ENCODE assay signal across 8 mouse cellular contexts in genomic region chr7:25367632-25368293, GRCm38 (mm10). TPM values are rescaled to one million over a fixed set of nuclear protein-coding genes. Genes with fewer than 3 reads are reported as not detected.
DNase-seq lines count a peak whose midpoint lies in the region; ATAC-seq and TF ChIP-seq lines count a peak whose summit lies in the region.

No protein-coding gene starts in this region.

- no peak for ATAC-seq in G1E (ENCODE audit: extremely low read depth, insufficient number of reproducible peaks, low FRiP score, poor library complexity, severe bottlenecking)
- ATAC-seq in forebrain, embryonic 12.5 days (ENCODE audit: low FRiP score), result no peak
- peak; percentile 43; the same call in 1 of the 2 replicates for ATAC-seq in kidney, embryonic 16.5 days (ENCODE audit: low FRiP score, low TSS enrichment)
- 0 out of 2 replicates have a peak, but pooled peaks have one; percentile 5 for ATAC-seq in midbrain, embryonic 15.5 days (replicated peaks)

- WGBS in forebrain, embryonic 12.5 days, result 4% methylated on average over 32 of the region's 33 CpGs
- 2% methylated on average over 33 of the region's 33 CpGs for WGBS in kidney, embryonic 16.5 days
- WGBS in midbrain, embryonic 15.5 days, result 4% methylated on average over 32 of the region's 33 CpGs

- no peak for TF ChIP-seq CTCF in G1E (IDR thresholded peaks at IDR 0.05; ENCODE audit: low read depth, low read length)

- peak; percentile 62 for DNase-seq in adrenal gland, postnatal 10 days
- no peak for DNase-seq in adrenal gland, postnatal 4 days (ENCODE audit: low spot score in 2 of 2)
- DNase-seq in G1E (ENCODE audit: low spot score), result no peak
- no peak for DNase-seq in right cerebral cortex, postnatal 10 days (ENCODE audit: low spot score in 2 of 2)
- no peak for DNase-seq in spleen, postnatal 36 days (ENCODE audit: low spot score in 2 of 2)

- peaks cover 54% of the 10 kb centered on the region for H3K27me3 ChIP-seq in G1E (ENCODE audit: insufficient read depth, low read length)
- peaks cover 55% of the 10 kb centered on the region for H3K27me3 ChIP-seq in forebrain, embryonic 12.5 days
- H3K27me3 ChIP-seq in kidney, embryonic 16.5 days (ENCODE audit: insufficient read depth, low read length), result peaks cover 43% of the 10 kb centered on the region
- peaks cover 24% of the 10 kb centered on the region for H3K27me3 ChIP-seq in midbrain, embryonic 15.5 days (replicated peaks)

- no peaks in the 10 kb centered on the region; the same call in 1 of the 2 replicates for H3K4me1 ChIP-seq in G1E (ENCODE audit: insufficient read depth, low read depth, low read length)
- peaks cover 27% of the 10 kb centered on the region for H3K4me1 ChIP-seq in forebrain, embryonic 12.5 days
- H3K4me1 ChIP-seq in kidney, embryonic 16.5 days (ENCODE audit: insufficient read depth, low read length), result peaks cover 9% of the 10 kb centered on the region
- peaks cover 19% of the 10 kb centered on the region for H3K4me1 ChIP-seq in midbrain, embryonic 15.5 days

- H3K36me3 ChIP-seq in G1E (replicated peaks), result peaks cover 20% of the 10 kb centered on the region
- H3K36me3 ChIP-seq in forebrain, embryonic 12.5 days (replicated peaks), result peaks cover 19% of the 10 kb centered on the region
- peaks cover 15% of the 10 kb centered on the region for H3K36me3 ChIP-seq in kidney, embryonic 16.5 days (ENCODE audit: insufficient read depth, low read length)
- peaks cover 18% of the 10 kb centered on the region for H3K36me3 ChIP-seq in midbrain, embryonic 15.5 days (replicated peaks)

- no peaks in the 10 kb centered on the region for H3K9me3 ChIP-seq in G1E (replicated peaks)
- H3K9me3 ChIP-seq in forebrain, embryonic 12.5 days, result no peaks in the 10 kb centered on the region
- H3K9me3 ChIP-seq in kidney, embryonic 16.5 days (ENCODE audit: low read length), result no peaks in the 10 kb centered on the region
- H3K9me3 ChIP-seq in midbrain, embryonic 15.5 days, result no peaks in the 10 kb centered on the region

- no peak overlapping the region for H3K9ac ChIP-seq in forebrain, embryonic 12.5 days
- peak overlapping the region; percentile 35; the same call in 1 of the 2 replicates for H3K9ac ChIP-seq in kidney, embryonic 16.5 days (replicated peaks; ENCODE audit: low read length)
- no peak overlapping the region for H3K9ac ChIP-seq in midbrain, embryonic 15.5 days

- H3K4me3 ChIP-seq in G1E (ENCODE audit: low read depth, low read length), result 0 out of 2 replicates have a peak overlapping the region, but pooled peaks have one; percentile 21
- peak overlapping the region; percentile 17; the same call in 1 of the 2 replicates for H3K4me3 ChIP-seq in forebrain, embryonic 12.5 days (replicated peaks)
- no peak overlapping the region for H3K4me3 ChIP-seq in kidney, embryonic 16.5 days (ENCODE audit: low read length)
- no peak overlapping the region for H3K4me3 ChIP-seq in midbrain, embryonic 15.5 days

- no peak overlapping the region for H3K27ac ChIP-seq in forebrain, embryonic 12.5 days
- no peak overlapping the region for H3K27ac ChIP-seq in kidney, embryonic 16.5 days (ENCODE audit: low read length)
- H3K27ac ChIP-seq in midbrain, embryonic 15.5 days, result no peak overlapping the region

- H3K4me2 ChIP-seq in forebrain, embryonic 12.5 days, result no peak overlapping the region
- H3K4me2 ChIP-seq in kidney, embryonic 16.5 days (replicated peaks; ENCODE audit: low read depth, low read length), result peak overlapping the region; percentile 45
- H3K4me2 ChIP-seq in midbrain, embryonic 15.5 days, result peak overlapping the region; percentile 28; the same call in 1 of the 2 replicates

RNA-seq across cellular contexts. Expression of gene Cnfn, which starts 1.8 kb away (rescaled TPM):
- total RNA-seq in adrenal gland, postnatal 10 days (2021), result not detected
- total RNA-seq in adrenal gland, postnatal 4 days (2021), result not detected
- total RNA-seq in G1E (2014; fragmentation: Nextera tagmentation) (not detected in 2 replicates), G1E (2017) (not detected in 2 replicates)
- polyA plus RNA-seq in G1E (2012), result not detected in 2 replicates
- not detected in 2 replicates for polyA plus RNA-seq in forebrain, embryonic 12.5 days (2016; fragmentation: Nextera tagmentation; extraction: Ambion mirVana)
- polyA plus RNA-seq in kidney, embryonic 16.5 days (2015; fragmentation: Nextera tagmentation; extraction: Ambion mirVana), result 1.4 TPM in 1 of 2 replicates, not detected in the other
- polyA plus RNA-seq in midbrain, embryonic 15.5 days (2015; fragmentation: Nextera tagmentation; extraction: Ambion mirVana), result not detected in 2 replicates

RNA-seq across cellular contexts. Expression of gene Lipe, which starts 30.7 kb away (rescaled TPM):
- total RNA-seq in adrenal gland, postnatal 10 days (2021), result 100 to 1,000 TPM; 391 to 441 TPM
- total RNA-seq in adrenal gland, postnatal 4 days (2021), result 100 to 1,000 TPM; 139 to 178 TPM
- total RNA-seq in G1E (2014; fragmentation: Nextera tagmentation) (6.1 and 13.0 TPM in 2 replicates), G1E (2017) (4.6 and 4.8 TPM in 2 replicates)
- polyA plus RNA-seq in G1E (2012), result 15.7 and 16.1 TPM in 2 replicates
- 7.6 and 8.8 TPM in 2 replicates for polyA plus RNA-seq in forebrain, embryonic 12.5 days (2016; fragmentation: Nextera tagmentation; extraction: Ambion mirVana)
- 11.2 and 11.9 TPM in 2 replicates for polyA plus RNA-seq in kidney, embryonic 16.5 days (2015; fragmentation: Nextera tagmentation; extraction: Ambion mirVana)
- polyA plus RNA-seq in midbrain, embryonic 15.5 days (2015; fragmentation: Nextera tagmentation; extraction: Ambion mirVana), result 10.5 and 12.7 TPM in 2 replicates

RNA-seq across cellular contexts. Expression of gene Cxcl17, which starts 44.9 kb away (rescaled TPM):
- not detected for total RNA-seq in adrenal gland, postnatal 10 days (2021)
- total RNA-seq in adrenal gland, postnatal 4 days (2021), result not detected
- total RNA-seq in G1E (2014; fragmentation: Nextera tagmentation) (not detected in 2 replicates), G1E (2017) (not detected in 2 replicates)
- polyA plus RNA-seq in G1E (2012), result not detected in 2 replicates
- polyA plus RNA-seq in forebrain, embryonic 12.5 days (2016; fragmentation: Nextera tagmentation; extraction: Ambion mirVana), result 0.27 and 0.52 TPM in 2 replicates
- 0.65 and 1.0 TPM in 2 replicates for polyA plus RNA-seq in kidney, embryonic 16.5 days (2015; fragmentation: Nextera tagmentation; extraction: Ambion mirVana)
- 0.79 and 0.93 TPM in 2 replicates for polyA plus RNA-seq in midbrain, embryonic 15.5 days (2015; fragmentation: Nextera tagmentation; extraction: Ambion mirVana)

RNA-seq across cellular contexts. Expression of gene Megf8, which starts 50.8 kb away (rescaled TPM):
- 10 to 100 TPM; 31.1 to 41.0 TPM for total RNA-seq in adrenal gland, postnatal 10 days (2021)
- total RNA-seq in adrenal gland, postnatal 4 days (2021), result 10 to 100 TPM; 51.4 to 55.6 TPM
- total RNA-seq in G1E (2014; fragmentation: Nextera tagmentation) (14.3 and 14.4 TPM in 2 replicates), G1E (2017) (6.3 and 7.5 TPM in 2 replicates)
- polyA plus RNA-seq in G1E (2012), result 24.4 and 25.3 TPM in 2 replicates
- polyA plus RNA-seq in forebrain, embryonic 12.5 days (2016; fragmentation: Nextera tagmentation; extraction: Ambion mirVana), result 18.5 and 18.8 TPM in 2 replicates
- polyA plus RNA-seq in kidney, embryonic 16.5 days (2015; fragmentation: Nextera tagmentation; extraction: Ambion mirVana), result 16.9 and 18.2 TPM in 2 replicates
- polyA plus RNA-seq in midbrain, embryonic 15.5 days (2015; fragmentation: Nextera tagmentation; extraction: Ambion mirVana), result 27.0 and 27.4 TPM in 2 replicates

Comparison
In these comparisons a context has a peak if more than half of its experiments do, and no peak if none do; other contexts are left out.
1. ATAC-seq: peak in kidney, embryonic 16.5 days (single experiment) and midbrain, embryonic 15.5 days (single experiment); none in G1E (single experiment) and forebrain, embryonic 12.5 days (single experiment).
2. H3K4me3 ChIP-seq: peak in G1E (single experiment) and forebrain, embryonic 12.5 days (single experiment); none in kidney, embryonic 16.5 days (single experiment) and midbrain, embryonic 15.5 days (single experiment).